Mouse (Mus musculus) heart, postnatal 0 days (tissue): ENCODE measurements around the gene Rtn4rl2. TPM values are rescaled to one million over a fixed set of nuclear protein-coding genes. Genes with fewer than 3 reads are reported as not detected.
"Not testable (repeated sequence)": the region's sequence is repeated elsewhere in the genome, so short reads cannot be mapped to it uniquely, and the experiment has no call there.

Experiments used
- ATAC-seq: fragments of 200-750 bp; cut with Nextera tagmentation; 2 replicates; pipeline ENCODE4 v1.8.0; 2017; ENCODE audit warnings: low read depth, moderate number of reproducible peaks, moderate library complexity; ENCODE audit not compliant: insufficient read depth
- DNase-seq: peaks from one replicate; pipeline ENCODE4 v3.0.0-alpha.2; 2016; ENCODE audit warnings: low spot score
- H3K27ac ChIP-seq: fragments of 300-500 bp; sonication (generic); 2 replicates; pipeline ENCODE4 v1.5.1; 2014; ENCODE audit warnings: low read depth, mild to moderate bottlenecking
- H3K27me3 ChIP-seq: fragments of 300-500 bp; sonication (generic); 2 replicates; pipeline ENCODE4 v1.6.1; 2014; ENCODE audit warnings: low read length, mixed read lengths; ENCODE audit not compliant: control insufficient read depth, insufficient read depth
- H3K36me3 ChIP-seq: fragments of 300-500 bp; sonication (generic); replicated peaks from 2 replicates; pipeline ENCODE4 v1.6.1; 2014; ENCODE audit warnings: low read length, mixed read lengths; ENCODE audit not compliant: control insufficient read depth, insufficient read depth
- H3K4me1 ChIP-seq: fragments of 300-500 bp; sonication (generic); 2 replicates; pipeline ENCODE4 v1.6.1; 2014; ENCODE audit warnings: antibody characterized with exemption; ENCODE audit not compliant: control insufficient read depth, insufficient read depth
- H3K4me2 ChIP-seq: fragments of 300-500 bp; sonication (generic); 2 replicates; pipeline ENCODE4 v1.6.1; 2014; ENCODE audit warnings: low read depth, mild to moderate bottlenecking, low read length, moderate library complexity
- H3K4me3 ChIP-seq: fragments of 300-500 bp; sonication (generic); 2 replicates; pipeline ENCODE4 v1.5.1; 2014; ENCODE audit warnings: low read depth, low read length
- H3K9ac ChIP-seq: fragments of 300-500 bp; sonication (generic); replicated peaks from 2 replicates; pipeline ENCODE4 v1.6.1; 2014; ENCODE audit warnings: low read depth, low read length, mixed read lengths
- H3K9me3 ChIP-seq: fragments of 300-500 bp; sonication (generic); replicated peaks from 2 replicates; pipeline ENCODE4 v1.6.1; 2016; ENCODE audit warnings: low read length; ENCODE audit not compliant: control insufficient read depth
- CTCF ChIP-seq: IDR thresholded peaks from 2 replicates; pipeline ENCODE4 v1.5.1; 2016; ENCODE audit warnings: antibody characterized with exemption, control low read depth, low read depth
- EP300 ChIP-seq: IDR thresholded peaks from 2 replicates; pipeline ENCODE4 v1.6.1; 2016; ENCODE audit warnings: antibody characterized with exemption, low read depth
- WGBS: fragments of 180-500 bp; shearing (Covaris S2); extraction: QIAGEN DNeasy Blood & Tissue Kit; methylation state at CpG from one replicate; pipeline ENCODE4 v1.1.7; 2014; 5-methylcytosine and 5-hydroxymethylcytosine counted together
- polyA plus RNA-seq: library from polyadenylated mRNA; unstranded; fragments of >200 nt; fragmentation: Nextera tagmentation; extraction: Ambion mirVana; gene quantifications from 2 replicates; pipeline ENCODE4 v1.2.1, GENCODE M21; 2015
- total RNA-seq: library from RNA; depleted of rRNA; stranded (reverse); fragments of >200 nt; gene quantifications from 2 replicates; pipeline ENCODE4 v1.2.3, GENCODE M21; 2014; ENCODE audit warnings: low replicate concordance

The Rtn4rl2 gene
- total and polyA plus RNA-seq, 2 experiments from 2014 or later: 1.1 to 9.2 TPM

DNA sequence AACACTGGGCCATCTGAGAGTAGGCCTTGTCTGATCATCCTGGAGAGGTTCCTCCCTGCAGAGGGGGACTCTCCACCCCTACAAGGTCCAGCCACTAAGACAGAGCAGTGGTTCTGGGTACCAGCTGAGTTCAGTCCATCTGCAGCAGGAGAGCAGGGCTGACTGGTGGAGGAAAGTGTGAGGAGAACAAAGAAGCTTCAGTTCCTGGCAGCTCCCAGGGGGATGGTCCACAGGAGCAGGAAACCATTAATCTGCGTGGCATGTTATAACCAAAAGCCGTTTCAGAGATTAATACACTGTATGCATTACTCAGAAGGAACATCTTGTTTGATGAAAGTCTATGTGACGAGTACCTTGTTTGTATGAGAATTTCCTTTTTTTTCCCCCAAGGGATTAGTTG, 26.2 kb upstream of the Rtn4rl2 start:
- Histone ChIP-seq H3K36me3 (no peaks in the 10 kb centered on the region), H3K4me2 (no peak overlapping the region), H3K9ac (no peak overlapping the region), H3K27ac (no peak overlapping the region), H3K4me1 (peaks cover 12% of the 10 kb centered on the region), H3K27me3 (no peaks in the 10 kb centered on the region), H3K4me3 (no peak overlapping the region), H3K9me3 (no peaks in the 10 kb centered on the region)
- DNase-seq (no peak), ATAC-seq (no peak)
- no peak for TF ChIP-seq CTCF
- TF ChIP-seq EP300: no peak
- 60% methylated on average over 3 of the region's 3 CpGs for WGBS

DNA sequence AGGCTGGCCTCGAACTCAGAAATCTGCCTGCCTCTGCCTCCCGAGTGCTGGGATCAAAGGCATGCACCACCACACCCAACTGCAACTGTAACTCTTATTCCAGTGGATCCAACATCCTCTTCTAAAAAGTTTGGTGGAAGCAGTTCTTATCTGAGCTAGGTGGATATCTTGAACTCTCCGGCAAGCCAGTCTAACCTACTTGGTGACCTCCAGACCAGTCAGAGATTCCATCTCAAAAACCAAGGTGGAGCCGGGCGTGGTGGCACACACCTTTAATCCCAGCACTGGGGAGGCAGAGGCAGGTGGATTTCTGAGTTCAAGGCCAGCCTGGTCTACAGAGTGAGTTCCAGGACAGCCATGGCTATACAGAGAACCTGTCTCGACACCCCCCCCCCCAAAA, 10.2 kb upstream of the Rtn4rl2 start:
- peaks cover 10% of the 10 kb centered on the region; the same call in 1 of the 2 replicates for H3K27me3 ChIP-seq
- not testable (repeated sequence) for H3K27ac ChIP-seq, H3K4me1 ChIP-seq, H3K9ac ChIP-seq, H3K9me3 ChIP-seq, H3K4me3 ChIP-seq, DNase-seq, H3K36me3 ChIP-seq, ATAC-seq, H3K4me2 ChIP-seq
- WGBS: 77% methylated on average over 6 of the region's 6 CpGs

DNA sequence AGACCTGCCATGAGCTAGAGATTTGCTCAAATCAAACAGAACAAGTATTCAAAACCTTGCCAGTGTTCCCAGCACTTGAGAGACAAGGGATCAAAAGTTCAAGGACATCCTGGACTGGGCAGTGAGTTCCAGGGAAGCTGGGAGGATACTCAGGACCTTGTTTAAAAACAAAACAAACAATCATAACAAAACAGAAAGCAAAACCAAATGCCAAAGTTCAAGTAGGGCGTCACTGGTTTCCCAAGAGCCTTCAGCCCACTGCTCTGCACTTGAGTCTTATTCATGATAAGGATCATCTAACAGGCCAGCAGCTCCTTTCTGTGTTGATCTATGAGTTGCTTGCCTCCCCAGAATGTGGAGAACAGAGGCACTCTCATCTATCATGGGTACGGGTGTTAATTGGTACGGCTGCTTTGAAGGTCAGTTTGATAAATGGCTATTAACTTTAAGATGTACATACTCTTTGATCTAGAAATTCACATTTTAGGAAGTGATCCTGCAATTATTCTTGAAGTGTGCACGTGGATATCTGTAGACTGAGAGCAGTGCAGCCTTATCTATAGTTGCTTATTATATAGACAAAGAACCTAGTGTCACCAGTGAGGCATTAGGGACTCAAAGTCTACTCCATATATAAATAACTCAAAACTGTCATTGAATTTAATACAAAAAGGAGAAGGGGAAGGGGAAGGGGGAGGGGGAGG, 9.1 kb upstream of the Rtn4rl2 start:
- Histone ChIP-seq H3K4me1 (no peaks in the 10 kb centered on the region), H3K27me3 (peaks cover 10% of the 10 kb centered on the region; the same call in 1 of the 2 replicates), H3K27ac (no peak overlapping the region), H3K9ac (no peak overlapping the region), H3K9me3 (no peaks in the 10 kb centered on the region), H3K36me3 (no peaks in the 10 kb centered on the region), H3K4me2 (no peak overlapping the region), H3K4me3 (no peak overlapping the region)
- ATAC-seq (no peak), DNase-seq (no peak)
- WGBS: 55% methylated on average over 4 of the region's 4 CpGs
- TF ChIP-seq EP300 (no peak), CTCF (no peak)

DNA sequence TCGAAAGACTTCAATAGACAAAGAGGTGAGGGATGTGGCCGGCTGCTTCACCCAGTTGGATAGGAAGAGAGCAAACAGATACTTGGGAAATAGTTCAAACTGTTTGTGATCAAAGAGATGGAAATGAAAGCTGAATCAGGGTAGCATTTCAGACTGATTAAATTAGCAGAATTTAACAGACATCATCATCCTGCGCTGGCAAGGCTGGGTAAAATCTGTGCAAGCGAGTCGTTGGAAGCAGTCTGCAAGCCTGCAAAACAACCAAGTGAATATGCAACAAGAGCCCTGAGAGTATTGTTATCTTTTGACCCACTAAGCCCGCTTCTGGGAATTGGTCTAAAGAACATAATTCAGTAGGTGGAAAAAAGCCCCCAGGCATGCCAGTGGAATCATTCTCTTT, 6.8 kb upstream of the Rtn4rl2 start:
- DNase-seq (no peak), ATAC-seq (no peak)
- Histone ChIP-seq H3K4me2 (no peak overlapping the region), H3K27ac (no peak overlapping the region), H3K4me1 (peaks cover 8% of the 10 kb centered on the region; the same call in 1 of the 2 replicates), H3K9ac (no peak overlapping the region), H3K27me3 (peaks cover 22% of the 10 kb centered on the region), H3K36me3 (no peaks in the 10 kb centered on the region), H3K9me3 (no peaks in the 10 kb centered on the region), H3K4me3 (no peak overlapping the region)
- WGBS: 50% methylated on average over 6 of the region's 6 CpGs
- TF ChIP-seq EP300 (no peak), CTCF (no peak)

DNA sequence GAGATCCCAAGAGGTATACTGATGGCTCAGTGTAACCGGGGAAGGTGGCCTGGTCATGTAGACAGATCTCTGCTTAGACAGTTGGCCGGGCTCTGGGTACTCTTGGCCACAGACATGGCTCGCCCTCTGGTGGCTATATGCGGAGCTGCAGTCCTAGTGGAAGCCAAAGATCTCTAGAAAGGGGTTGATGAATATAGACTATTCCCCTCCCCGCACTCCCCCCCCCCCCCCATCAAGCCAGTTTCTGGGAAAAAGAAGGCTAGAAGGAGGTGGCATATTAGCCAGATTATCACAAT, 3.5 kb upstream of the Rtn4rl2 start:
- DNase-seq (peak; percentile 63), ATAC-seq (peak; percentile 42; the same call in 1 of the 2 replicates)
- H3K4me1 ChIP-seq: peaks cover 20% of the 10 kb centered on the region; the same call in 1 of the 2 replicates
- no peak overlapping the region for H3K4me3 ChIP-seq
- TF ChIP-seq CTCF (peak; percentile 83), EP300 (no peak)
- no peak overlapping the region for H3K4me2 ChIP-seq
- H3K27ac ChIP-seq: no peak overlapping the region
- H3K9me3 ChIP-seq: no peaks in the 10 kb centered on the region
- H3K27me3 ChIP-seq: peaks cover 56% of the 10 kb centered on the region
- no peak overlapping the region for H3K9ac ChIP-seq
- 1% methylated on average over 5 of the region's 5 CpGs for WGBS
- no peaks in the 10 kb centered on the region for H3K36me3 ChIP-seq
